Mouse (Mus musculus) thymus, adult 18-20 months (tissue): ENCODE measurements at regions not wholly inside any gene's neighbourhood (a gene's known extent, or its start where the extent isn't known, plus 50 kb on each side); places are given as distances from the start of the nearest gene placed in this dataset.

Experiments
- DNase-seq, 2 experiments: peaks; one replicate each; pipeline ENCODE4 v3.0.0; 2022; ENCODE audit warnings: mixed read lengths in 2 of 2

GRCm38 (mm10) chr9:33238846-33239245, 602.8 kb downstream of the Ets1 start:
- DNase-seq = no peak

- no peak for DNase-seq
Observed at GRCm38 (mm10) chr9:33240506-33240905, 604.5 kb downstream of the Ets1 start.

- DNase-seq = no peak
Observed at GRCm38 (mm10) chr9:33240914-33241635, 605.1 kb downstream of the Ets1 start.

GRCm38 (mm10) chr9:33246932-33247331, 610.9 kb downstream of the Ets1 start:
- no peak for DNase-seq

GRCm38 (mm10) chr9:33258241-33258640, 622.2 kb downstream of the Ets1 start:
- no peak for DNase-seq

- DNase-seq = no peak
Observed at GRCm38 (mm10) chr9:33260171-33260570, 624.1 kb downstream of the Ets1 start.

- no peak for DNase-seq
Observed at GRCm38 (mm10) chr9:33289381-33289780, 653.4 kb downstream of the Ets1 start.

GRCm38 (mm10) chr9:33292116-33292515, 656.1 kb downstream of the Ets1 start:
- DNase-seq = no peak

- no peak for DNase-seq
Observed at GRCm38 (mm10) chr9:33295925-33296324, 659.9 kb downstream of the Ets1 start.

- no peak for DNase-seq
Observed at GRCm38 (mm10) chr9:33319525-33320025, 683.6 kb downstream of the Ets1 start.

- DNase-seq = no peak
Observed at GRCm38 (mm10) chr9:33327722-33328121, 691.7 kb downstream of the Ets1 start.

- DNase-seq = no peak
Observed at GRCm38 (mm10) chr9:33350258-33350657, 714.2 kb downstream of the Ets1 start.

GRCm38 (mm10) chr9:33356621-33357020, 720.6 kb downstream of the Ets1 start:
- no peak for DNase-seq

- no peak for DNase-seq
Observed at GRCm38 (mm10) chr9:33360966-33361365, 724.9 kb downstream of the Ets1 start.

GRCm38 (mm10) chr9:33389170-33389569, 753.1 kb downstream of the Ets1 start:
- no peak for DNase-seq

GRCm38 (mm10) chr9:33404691-33405090, 768.7 kb downstream of the Ets1 start:
- no peak for DNase-seq

- DNase-seq = no peak
Observed at GRCm38 (mm10) chr9:33407517-33407916, 771.5 kb downstream of the Ets1 start.

- no peak for DNase-seq
Observed at GRCm38 (mm10) chr9:33423781-33424180, 787.8 kb downstream of the Ets1 start.

GRCm38 (mm10) chr9:33436459-33436858, 800.4 kb downstream of the Ets1 start:
- no peak for DNase-seq

- no peak for DNase-seq
Observed at GRCm38 (mm10) chr9:33442266-33442665, 806.2 kb downstream of the Ets1 start.

- DNase-seq = no peak
Observed at GRCm38 (mm10) chr9:33445902-33446301, 809.9 kb downstream of the Ets1 start.

GRCm38 (mm10) chr9:33475106-33475505, 839.1 kb downstream of the Ets1 start:
- DNase-seq = no peak

GRCm38 (mm10) chr9:33482845-33483540, 847.0 kb downstream of the Ets1 start:
- DNase-seq = no peak

- DNase-seq = no peak
Observed at GRCm38 (mm10) chr9:33483541-33483846, 847.5 kb downstream of the Ets1 start.
